Mouse (Mus musculus) bone marrow, adult 2 months (tissue): ENCODE data around the gene E2f4. TPM values are rescaled to one million over a fixed set of nuclear protein-coding genes. Genes with fewer than 3 reads are reported as not detected.

ENCODE experiments used
- H3K27ac ChIP-seq: fragments of 200-500 bp; 2 replicates; pipeline ENCODE4 v1.5.1; 2012; ENCODE audit warnings: low read depth, mild to moderate bottlenecking, control low read depth, inconsistent platforms, low read length; ENCODE audit not compliant: control insufficient read depth, poor library complexity, insufficient read depth
- H3K4me1 ChIP-seq: fragments of 200-500 bp; 2 replicates; pipeline ENCODE4 v1.6.1; 2011; ENCODE audit warnings: low read length; ENCODE audit not compliant: control insufficient read depth, insufficient read depth
- H3K4me3 ChIP-seq: fragments of 200-500 bp; replicated peaks from 2 replicates; pipeline ENCODE3; 2011; ENCODE audit warnings: mild to moderate bottlenecking, low read depth, low read length, control low read depth; ENCODE audit not compliant: control insufficient read depth
- CTCF ChIP-seq: fragments of 200-500 bp; IDR thresholded peaks from 2 replicates; pipeline ENCODE4 v1.5.1; 2011; ENCODE audit warnings: low read length, control low read depth; ENCODE audit not compliant: control insufficient read depth, insufficient read depth
- POLR2A ChIP-seq: fragments of 200-500 bp; IDR thresholded peaks from 2 replicates; pipeline ENCODE4 v1.6.1; 2011; ENCODE audit warnings: low read depth, mild to moderate bottlenecking, control low read depth, low read length, borderline replicate concordance; ENCODE audit not compliant: control insufficient read depth
- WGBS: fragments of 180-500 bp; shearing (Covaris S2); methylation state at CpG from one replicate; pipeline ENCODE4 v1.1.7; 2018; 5-methylcytosine and 5-hydroxymethylcytosine counted together
- polyA plus RNA-seq: library from polyadenylated mRNA; stranded (reverse); fragments of >200 nt; gene quantifications from 2 replicates; pipeline ENCODE4 v1.2.4, GENCODE M21; 2011; ENCODE audit warnings: low replicate concordance; ENCODE audit not compliant: missing spikeins, insufficient read depth, insufficient read length

E2f4 gene
- polyA plus RNA-seq, 1 experiment = 115 TPM

DNA sequence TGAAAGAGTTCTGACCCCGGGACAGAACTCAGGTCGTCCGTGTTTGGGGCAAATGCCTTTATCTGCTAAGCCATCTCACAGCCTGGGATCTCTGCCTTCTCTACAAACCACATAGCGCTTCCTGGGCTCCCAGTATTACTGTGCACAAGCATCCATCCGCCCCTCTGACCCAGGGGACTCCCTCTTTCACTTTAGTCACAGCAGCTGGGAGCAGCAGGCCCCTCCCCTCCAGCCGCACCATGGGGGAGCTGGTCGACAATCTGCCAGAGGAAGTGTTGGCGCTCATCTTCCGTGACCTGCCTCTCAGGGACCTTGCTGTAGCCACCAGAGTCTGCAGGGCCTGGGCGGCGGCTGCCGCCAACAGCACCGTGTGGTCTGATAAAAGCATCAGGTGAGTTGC is 30.7 kb upstream of the E2f4 start:
- 51% methylated on average over 13 of the region's 13 CpGs for WGBS
- H3K4me1 ChIP-seq = no peaks in the 10 kb centered on the region; the same call in 1 of the 2 replicates
- no peak overlapping the region for H3K4me3 ChIP-seq
- 0 out of 2 replicates have a peak overlapping the region, but pooled peaks have one; percentile 36 for H3K27ac ChIP-seq
- TF ChIP-seq CTCF (no peak), POLR2A (no peak)

GRCm38 (mm10) chr8:105268342-105269074 is 29.0 kb upstream of the E2f4 start:
- TF ChIP-seq POLR2A = peak; percentile 6; the same call in 1 of the 2 replicates
- no peak for TF ChIP-seq CTCF
- no peaks in the 10 kb centered on the region for H3K4me1 ChIP-seq
- H3K27ac ChIP-seq = no peak overlapping the region; the same call in 1 of the 2 replicates
- H3K4me3 ChIP-seq = no peak overlapping the region
- WGBS = 40% methylated on average over 65 of the region's 65 CpGs

DNA sequence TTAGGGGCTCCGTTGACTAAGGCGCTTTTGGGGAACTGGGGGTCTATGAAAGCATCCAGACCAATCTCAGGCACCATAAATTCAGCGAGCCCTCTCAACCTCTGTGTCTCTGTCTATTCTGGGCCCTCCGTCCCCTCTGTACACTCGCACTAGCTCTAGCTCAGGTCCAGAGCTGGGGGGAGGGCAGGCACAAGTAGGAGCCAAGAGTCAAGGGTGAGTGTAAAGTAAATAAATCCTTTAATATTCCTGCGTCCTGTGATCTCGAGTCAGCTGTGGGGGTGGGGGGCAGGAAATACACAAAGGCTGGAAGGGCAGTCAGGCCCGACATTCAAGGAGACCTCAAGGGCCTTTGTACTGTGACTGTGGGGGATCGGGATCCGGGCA is 28.4 kb upstream of the E2f4 start:
- 19% methylated on average over 10 of the region's 10 CpGs for WGBS
- no peaks in the 10 kb centered on the region for H3K4me1 ChIP-seq
- no peak overlapping the region for H3K4me3 ChIP-seq
- H3K27ac ChIP-seq = no peak overlapping the region
- TF ChIP-seq CTCF = no peak
- TF ChIP-seq POLR2A = no peak

GRCm38 (mm10) chr8:105269461-105269947 is 28.0 kb upstream of the E2f4 start, which contains the start of gene Hsf4:
Gene Hsf4, plus strand, starts transcription at chr8:105269801.
- H3K27ac ChIP-seq = no peak within 1 kb of the TSS; the same call in 1 of the 2 replicates
- H3K4me1 ChIP-seq = no peaks in the 10 kb centered on the region
- WGBS = 5% methylated on average over 42 of the region's 42 CpGs
- TF ChIP-seq POLR2A = peak; percentile 32; the same call in 1 of the 2 replicates
- TF ChIP-seq CTCF = no peak
- no peak within 1 kb of the TSS for H3K4me3 ChIP-seq

- TF ChIP-seq CTCF = no peak
- no peak for TF ChIP-seq POLR2A
- WGBS = 10% methylated on average over 39 of the region's 39 CpGs
- H3K4me3 ChIP-seq = no peak overlapping the region
Measured at GRCm38 (mm10) chr8:105270101-105270915, 27.2 kb upstream of the E2f4 start.

DNA sequence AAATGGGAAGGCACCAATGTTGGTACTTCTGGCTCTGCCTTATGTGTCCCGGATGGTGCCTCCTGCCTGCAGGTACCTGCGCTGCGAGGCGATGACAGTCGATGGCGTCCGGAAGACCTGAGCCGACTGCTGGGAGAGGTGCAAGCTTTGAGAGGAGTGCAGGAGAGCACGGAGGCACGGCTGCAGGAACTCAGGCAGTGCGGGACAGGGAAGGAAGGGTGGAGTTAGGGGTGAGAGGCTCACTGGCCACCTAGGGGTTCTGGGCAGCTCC is 26.6 kb upstream of the E2f4 start:
- 18% methylated on average over 11 of the region's 11 CpGs for WGBS
- no peaks in the 10 kb centered on the region for H3K4me1 ChIP-seq
- TF ChIP-seq CTCF = no peak
- no peak for TF ChIP-seq POLR2A
- no peak overlapping the region for H3K27ac ChIP-seq
- no peak overlapping the region for H3K4me3 ChIP-seq

More at GRCm38 (mm10) chr8:105270101-105270915, 27.2 kb upstream of the E2f4 start:
- Histone ChIP-seq H3K4me1 (no peaks in the 10 kb centered on the region), H3K27ac (no peak overlapping the region; the same call in 1 of the 2 replicates)

- peaks cover 1% of the 10 kb centered on the region for H3K4me1 ChIP-seq
- 28% methylated on average over 11 of the region's 11 CpGs for WGBS
- TF ChIP-seq CTCF = no peak
- TF ChIP-seq POLR2A = no peak
- H3K27ac ChIP-seq = no peak overlapping the region
- H3K4me3 ChIP-seq = no peak overlapping the region
Measured at GRCm38 (mm10) chr8:105275387-105275786, 22.1 kb upstream of the E2f4 start.

DNA sequence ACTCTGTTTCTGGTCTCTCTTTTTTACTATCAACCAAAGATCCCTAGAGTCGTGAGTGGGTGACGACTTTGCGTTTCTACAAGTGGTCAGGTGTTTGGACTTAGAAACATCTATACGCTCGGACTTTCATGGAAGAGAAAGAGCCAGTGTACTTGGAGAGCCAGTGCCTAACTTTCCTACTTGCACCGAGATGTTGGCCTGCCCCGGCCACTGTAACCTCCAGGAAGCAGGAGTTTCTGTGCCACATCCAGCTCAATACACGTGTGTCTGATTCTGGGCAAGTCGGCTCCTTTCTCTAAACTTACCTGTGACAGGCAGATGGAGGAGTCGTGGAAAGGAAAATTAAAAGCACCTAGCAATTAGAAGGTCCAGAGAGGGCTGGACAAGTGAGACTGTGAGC is 21.6 kb upstream of the E2f4 start, which contains the start of gene Nol3:
Gene Nol3 (plus strand): TSS at position 301 of the 400 bp plus-strand sequence.
- 11% methylated on average over 10 of the region's 10 CpGs for WGBS
- H3K27ac ChIP-seq = no peak within 1 kb of the TSS
- H3K4me3 ChIP-seq = no peak within 1 kb of the TSS
- peaks cover 1% of the 10 kb centered on the region for H3K4me1 ChIP-seq
- TF ChIP-seq POLR2A (no peak), CTCF (no peak)
